Mouse (Mus musculus): ENCODE measurements around the gene Olfr24. TPM values are rescaled to one million over a fixed set of nuclear protein-coding genes. Genes with fewer than 3 reads are reported as not detected.
"Not testable (repeated sequence)": the region's sequence is repeated elsewhere in the genome, so short reads cannot be mapped to it uniquely, and the experiment has no call there.

The Olfr24 gene
- polyA plus RNA-seq (2017; shearing (Covaris generic)) = not detected

- ATAC-seq = no peak
Measured at GRCm38 (mm10) chr9:18763896-18764295, at the start of gene Olfr24. Gene Olfr24 (minus strand): TSS chr9:18763996.

DNA sequence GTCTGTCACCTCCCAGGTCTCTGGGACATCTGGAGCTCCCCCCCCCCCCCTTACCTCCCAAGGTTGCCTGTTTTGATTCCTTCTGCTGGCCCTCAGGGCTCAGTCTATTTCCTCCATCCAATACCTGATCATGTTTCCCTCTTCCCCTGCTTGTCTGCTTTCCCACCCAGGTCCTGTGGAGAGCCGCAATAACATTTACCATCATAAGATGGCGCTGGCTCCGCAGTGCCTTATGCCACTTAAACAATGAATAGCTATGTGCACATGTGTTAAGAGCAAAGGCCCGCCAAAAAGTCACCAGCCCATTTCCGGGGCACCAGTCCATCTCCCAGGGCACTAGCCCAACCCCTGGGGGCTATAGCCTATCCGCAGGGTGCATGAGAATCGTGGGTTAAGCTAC lies 21.5 kb upstream of the Olfr24 start:
- no peak for ATAC-seq

DNA sequence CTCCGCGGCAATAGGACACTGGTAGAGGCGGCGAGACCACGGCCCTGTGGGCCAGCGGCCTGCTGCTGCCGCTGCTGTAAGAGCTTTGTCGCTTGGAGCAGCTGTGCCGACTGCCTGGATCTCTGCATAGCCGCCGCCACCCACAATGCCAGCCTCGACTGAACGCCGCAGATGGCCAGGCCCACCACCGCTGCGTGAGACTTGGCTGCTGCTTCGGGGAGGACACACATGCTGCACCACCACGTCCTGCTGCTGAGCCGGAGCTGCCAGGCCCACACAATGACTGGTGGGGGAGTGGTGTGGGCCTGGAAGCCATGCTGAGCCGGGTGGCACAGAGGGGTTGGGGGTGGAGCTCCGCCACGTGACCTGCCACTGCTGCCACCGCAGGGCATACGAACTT lies 15.7 kb upstream of the Olfr24 start:
- no peak for ATAC-seq

- no peak for ATAC-seq
Measured at GRCm38 (mm10) chr9:18778981-18779380, 15.2 kb upstream of the Olfr24 start.

DNA sequence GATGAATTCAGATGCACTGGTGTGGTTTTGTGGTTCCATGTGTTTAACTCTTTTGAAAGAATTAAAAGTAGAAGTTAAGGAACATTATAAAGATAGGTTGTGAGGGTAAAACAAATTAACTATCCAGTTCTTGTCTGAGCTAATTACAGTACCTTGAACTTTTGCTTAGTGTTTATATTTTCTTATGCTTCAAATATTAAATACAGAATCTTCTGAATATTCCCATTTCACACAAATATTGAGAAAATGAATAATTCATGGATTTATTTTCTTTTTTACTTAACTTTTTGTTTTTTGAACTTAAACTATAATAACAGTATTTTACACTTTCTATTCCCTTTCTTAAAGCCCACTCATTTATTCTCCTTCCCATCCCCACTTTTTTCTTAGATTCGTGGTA lies 8.2 kb downstream of the Olfr24 start:
- no peak for ATAC-seq

DNA sequence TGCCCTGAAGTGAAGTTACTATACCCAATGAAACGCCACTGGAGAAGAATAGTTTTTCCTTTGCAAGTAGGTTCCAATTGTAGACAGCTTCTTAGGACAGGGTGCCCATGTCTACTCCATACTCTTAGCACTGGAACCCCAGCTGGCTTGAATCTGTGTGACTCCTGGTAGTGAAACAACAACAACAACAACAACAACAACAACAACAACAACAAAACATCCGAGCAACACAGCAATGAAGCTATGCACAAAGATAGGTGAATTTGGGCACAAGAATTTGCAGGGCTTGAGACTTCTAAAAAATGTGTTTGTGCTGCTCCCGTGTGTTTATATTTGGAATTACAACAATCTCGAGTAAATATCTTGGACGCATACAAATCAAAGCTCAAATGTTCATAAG lies 19.2 kb downstream of the Olfr24 start:
- ATAC-seq = no peak

- ATAC-seq = not testable (repeated sequence)
Measured at GRCm38 (mm10) chr9:18734177-18734576, 29.6 kb downstream of the Olfr24 start.

- ATAC-seq = no peak
Measured at GRCm38 (mm10) chr9:18722712-18723099, 41.1 kb downstream of the Olfr24 start.

DNA sequence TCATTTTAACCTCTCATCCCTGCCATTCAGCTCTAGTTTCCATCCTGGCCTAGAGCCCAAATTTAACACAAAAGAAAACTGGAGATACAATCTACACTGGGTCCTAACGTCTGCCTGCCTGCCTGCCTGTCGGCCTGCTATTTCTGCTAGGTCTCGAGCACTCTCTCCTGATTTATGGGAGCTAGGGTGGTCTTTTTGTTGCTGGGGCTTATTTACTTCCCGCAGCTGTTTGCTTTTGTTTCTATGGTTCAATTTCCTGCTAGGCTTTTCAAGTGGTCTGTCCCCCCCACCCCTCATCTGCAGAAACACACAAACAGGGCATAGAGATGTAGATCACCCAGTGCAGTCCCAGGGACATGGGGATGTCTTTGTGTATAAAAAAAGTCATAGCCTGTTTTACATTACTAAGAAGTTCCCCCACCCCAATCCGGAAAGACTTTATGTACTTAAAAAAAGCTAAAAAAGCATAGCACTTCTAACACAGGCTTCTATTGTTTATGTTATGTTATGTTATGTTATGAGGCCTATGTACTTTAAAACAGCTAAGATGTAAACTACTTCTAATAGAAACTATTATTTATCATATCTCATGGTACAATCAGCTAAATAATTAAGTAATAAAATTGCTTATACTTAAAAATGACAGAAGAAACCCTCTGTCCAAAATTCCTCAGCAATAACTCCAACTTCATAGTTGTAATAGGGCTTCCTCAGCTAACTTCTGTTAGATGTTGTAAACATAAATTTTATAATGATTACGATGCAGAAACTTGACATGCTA lies 41.7 kb downstream of the Olfr24 start:
- ATAC-seq = no peak

DNA sequence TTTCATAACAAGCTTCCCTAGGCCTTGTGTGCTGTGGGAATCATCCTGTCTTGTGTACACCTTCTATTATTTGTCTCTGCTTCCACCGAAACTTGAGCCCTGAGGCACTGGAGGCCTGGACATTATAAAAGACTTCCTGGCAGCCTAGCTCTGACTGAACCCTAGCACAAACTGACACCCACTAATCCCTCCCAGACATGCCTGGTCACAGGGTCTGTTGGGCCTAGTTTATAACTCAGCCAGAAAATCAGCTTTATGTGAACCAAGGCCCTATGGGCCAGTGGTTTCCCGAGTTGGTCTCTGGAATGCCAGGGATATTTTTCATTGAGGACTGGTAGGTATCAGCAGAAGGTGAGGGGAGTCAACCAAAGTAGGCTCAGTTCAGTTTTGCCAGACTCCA lies 42.8 kb downstream of the Olfr24 start:
- no peak for ATAC-seq

- ATAC-seq = no peak
Measured at GRCm38 (mm10) chr9:18705628-18706027, 58.2 kb downstream of the Olfr24 start.

Other genes with a start within 250 kb of the Olfr24 start
- under 1 TPM; 0.20 to 0.34 (median 0.33) TPM for gene Muc16, start 89.5 kb downstream of the Olfr24 start, polyA plus RNA-seq (2017; shearing (Covaris generic))
- not detected for gene Olfr828, start 55.5 kb upstream of the Olfr24 start, polyA plus RNA-seq (2017; shearing (Covaris generic))
- gene Olfr829, start 90.9 kb upstream of the Olfr24 start, polyA plus RNA-seq (2017; shearing (Covaris generic)) = not detected
- gene Olfr830, start 110.7 kb upstream of the Olfr24 start, polyA plus RNA-seq (2017; shearing (Covaris generic)) = not detected
- gene Olfr832, start 173.1 kb upstream of the Olfr24 start, polyA plus RNA-seq (2017; shearing (Covaris generic)) = not detected
- not detected for gene Olfr834, start 224.0 kb upstream of the Olfr24 start, polyA plus RNA-seq (2017; shearing (Covaris generic))